Mouse (Mus musculus) hindbrain, postnatal 0 days (tissue): Measurements from ENCODE around the gene Trpv1. TPM values are rescaled to one million over a fixed set of nuclear protein-coding genes. Genes with fewer than 3 reads are reported as not detected.

ENCODE experiments used
- ATAC-seq: fragments of 200-750 bp; cut with Nextera tagmentation; 2 replicates; pipeline ENCODE4 v1.8.0; 2017; ENCODE audit warnings: mild to moderate bottlenecking, moderate TSS enrichment, moderate library complexity
- DNase-seq: peaks from one replicate; pipeline ENCODE4 v3.0.0-alpha.2; 2015; ENCODE audit warnings: low spot score
- H3K27ac ChIP-seq: fragments of 300-500 bp; sonication (generic); 2 replicates; pipeline ENCODE4 v1.5.1; 2014; ENCODE audit warnings: mild to moderate bottlenecking
- H3K27me3 ChIP-seq: fragments of 300-500 bp; sonication (generic); 2 replicates; pipeline ENCODE4 v1.6.1; 2014; ENCODE audit warnings: low read length, mixed read lengths; ENCODE audit not compliant: insufficient read depth
- H3K36me3 ChIP-seq: fragments of 300-500 bp; sonication (generic); 2 replicates; pipeline ENCODE4 v1.6.1; 2014; ENCODE audit warnings: low read length, mixed read lengths; ENCODE audit not compliant: insufficient read depth
- H3K4me1 ChIP-seq: fragments of 300-500 bp; sonication (generic); 2 replicates; pipeline ENCODE4 v1.6.1; 2014; ENCODE audit warnings: antibody characterized with exemption, low read length, mixed read lengths; ENCODE audit not compliant: insufficient read depth
- H3K4me2 ChIP-seq: fragments of 300-500 bp; sonication (generic); 2 replicates; pipeline ENCODE4 v1.6.1; 2014; ENCODE audit warnings: low read depth, mild to moderate bottlenecking, low read length, moderate library complexity, mixed read lengths
- H3K4me3 ChIP-seq: fragments of 300-500 bp; sonication (generic); 2 replicates; pipeline ENCODE4 v1.5.1; 2014; ENCODE audit warnings: low read length
- H3K9ac ChIP-seq: fragments of 300-500 bp; sonication (generic); replicated peaks from 2 replicates; pipeline ENCODE4 v1.6.1; 2014; ENCODE audit warnings: mild to moderate bottlenecking, low read length, moderate library complexity, mixed read lengths
- H3K9me3 ChIP-seq: fragments of 300-500 bp; sonication (generic); 2 replicates; pipeline ENCODE4 v1.6.1; 2016; ENCODE audit warnings: low read length, mixed read lengths
- CTCF ChIP-seq: IDR thresholded peaks from 2 replicates; pipeline ENCODE4 v1.5.1; 2016; ENCODE audit warnings: antibody characterized with exemption, control low read depth, low read depth
- WGBS: fragments of 180-500 bp; shearing (Covaris S2); extraction: QIAGEN DNeasy Blood & Tissue Kit; methylation state at CpG from one replicate; pipeline ENCODE4 v1.1.7; 2014; 5-methylcytosine and 5-hydroxymethylcytosine counted together
- polyA plus RNA-seq: library from polyadenylated mRNA; unstranded; fragments of >200 nt; fragmentation: Nextera tagmentation; extraction: Ambion mirVana; gene quantifications from 2 replicates; pipeline ENCODE4 v1.2.1, GENCODE M21; 2015
- total RNA-seq: library from RNA; depleted of rRNA; stranded (reverse); fragments of >200 nt; gene quantifications from 2 replicates; pipeline ENCODE4 v1.2.3, GENCODE M21; 2014

Trpv1 gene
- total and polyA plus RNA-seq, 2 experiments from 2014 or later = 0.29 to 0.63 TPM

GRCm38 (mm10) chr11:73198603-73199229, 35.4 kb upstream of the Trpv1 start, which contains the start of gene Ctns:
Gene Ctns (minus strand): TSS chr11:73199042.
- H3K4me1 ChIP-seq = peaks cover 9% of the 10 kb centered on the region; the same call in 1 of the 2 replicates
- peak within 1 kb of the TSS; percentile 82 for H3K9ac ChIP-seq
- peak; percentile 97 for ATAC-seq
- no peaks in the 10 kb centered on the region for H3K9me3 ChIP-seq
- DNase-seq = peak; percentile 90
- H3K27ac ChIP-seq = peak within 1 kb of the TSS; percentile 74
- peak within 1 kb of the TSS; percentile 63 for H3K4me3 ChIP-seq
- peak within 1 kb of the TSS; percentile 96 for H3K4me2 ChIP-seq
- H3K36me3 ChIP-seq = peaks cover 11% of the 10 kb centered on the region; the same call in 1 of the 2 replicates
- H3K27me3 ChIP-seq = no peaks in the 10 kb centered on the region
- WGBS = 1% methylated on average over 22 of the region's 22 CpGs
- TF ChIP-seq CTCF = peak; percentile 33; the same call in 1 of the 2 replicates

GRCm38 (mm10) chr11:73199230-73199712, 34.8 kb upstream of the Trpv1 start, which contains the start of gene Shpk:
Gene Shpk (plus strand): TSS chr11:73199460.
- ATAC-seq (peak; percentile 99), DNase-seq (peak; percentile 97)
- Histone ChIP-seq H3K27ac (peak within 1 kb of the TSS; percentile 74), H3K9ac (peak within 1 kb of the TSS; percentile 82), H3K4me1 (peaks cover 9% of the 10 kb centered on the region; the same call in 1 of the 2 replicates), H3K9me3 (no peaks in the 10 kb centered on the region), H3K4me3 (peak within 1 kb of the TSS; percentile 63), H3K4me2 (peak within 1 kb of the TSS; percentile 96), H3K36me3 (peaks cover 11% of the 10 kb centered on the region; the same call in 1 of the 2 replicates), H3K27me3 (no peaks in the 10 kb centered on the region)
- 0 out of 2 replicates have a peak, but pooled peaks have one; percentile 4 for TF ChIP-seq CTCF
- WGBS = under 1% methylated on average over 32 of the region's 32 CpGs

- Histone ChIP-seq H3K9me3 (no peaks in the 10 kb centered on the region), H3K4me3 (peak overlapping the region; percentile 63), H3K27me3 (no peaks in the 10 kb centered on the region), H3K27ac (peak overlapping the region; percentile 74), H3K36me3 (peaks cover 11% of the 10 kb centered on the region; the same call in 1 of the 2 replicates), H3K9ac (peak overlapping the region; percentile 82), H3K4me2 (peak overlapping the region; percentile 96), H3K4me1 (peaks cover 9% of the 10 kb centered on the region; the same call in 1 of the 2 replicates)
- DNase-seq (no peak), ATAC-seq (no peak)
- no peak for TF ChIP-seq CTCF
- WGBS = 2% methylated on average over 12 of the region's 12 CpGs
Observed at GRCm38 (mm10) chr11:73199879-73200278, 34.2 kb upstream of the Trpv1 start.

- no peak overlapping the region for H3K9ac ChIP-seq
- 58% methylated on average over 2 of the region's 2 CpGs for WGBS
Observed at GRCm38 (mm10) chr11:73201021-73201420, 33.1 kb upstream of the Trpv1 start.

GRCm38 (mm10) chr11:73201597-73201996, 32.5 kb upstream of the Trpv1 start:
- no peaks in the 10 kb centered on the region for H3K9me3 ChIP-seq
- TF ChIP-seq CTCF = peak; percentile 40
- ATAC-seq = no peak
- 0 out of 2 replicates have a peak overlapping the region, but pooled peaks have one; percentile 26 for H3K27ac ChIP-seq
- no peaks in the 10 kb centered on the region for H3K36me3 ChIP-seq
- H3K27me3 ChIP-seq = no peaks in the 10 kb centered on the region
- no peak overlapping the region for H3K4me3 ChIP-seq
- peaks cover 9% of the 10 kb centered on the region; the same call in 1 of the 2 replicates for H3K4me1 ChIP-seq
- DNase-seq = peak; percentile 32
- H3K9ac ChIP-seq = no peak overlapping the region
- no peak overlapping the region for H3K4me2 ChIP-seq
- 30% methylated on average over 4 of the region's 4 CpGs for WGBS

More at GRCm38 (mm10) chr11:73201021-73201420, 33.1 kb upstream of the Trpv1 start:
- no peak overlapping the region for H3K4me2 ChIP-seq
- no peaks in the 10 kb centered on the region for H3K27me3 ChIP-seq
- peaks cover 9% of the 10 kb centered on the region; the same call in 1 of the 2 replicates for H3K4me1 ChIP-seq
- no peak overlapping the region for H3K4me3 ChIP-seq
- no peak for DNase-seq
- TF ChIP-seq CTCF = no peak
- H3K9me3 ChIP-seq = no peaks in the 10 kb centered on the region
- ATAC-seq = no peak
- H3K36me3 ChIP-seq = 0 out of 2 replicates have a peak, but pooled peaks cover 2% of the 10 kb centered on the region
- H3K27ac ChIP-seq = no peak overlapping the region

- no peaks in the 10 kb centered on the region for H3K36me3 ChIP-seq
- 79% methylated on average over 8 of the region's 8 CpGs for WGBS
- no peaks in the 10 kb centered on the region for H3K27me3 ChIP-seq
- H3K9ac ChIP-seq = no peak overlapping the region
- H3K9me3 ChIP-seq = no peaks in the 10 kb centered on the region
- no peak overlapping the region for H3K27ac ChIP-seq
- no peak overlapping the region for H3K4me2 ChIP-seq
- DNase-seq (no peak), ATAC-seq (no peak)
- H3K4me3 ChIP-seq = no peak overlapping the region
- no peak for TF ChIP-seq CTCF
- H3K4me1 ChIP-seq = peaks cover 5% of the 10 kb centered on the region; the same call in 1 of the 2 replicates
Observed at GRCm38 (mm10) chr11:73203895-73204294, 30.2 kb upstream of the Trpv1 start.
